Mouse (Mus musculus) CH12.LX (cell line): ENCODE data around the gene Ptgdr2.

Experiments used
- CHD1 ChIP-seq: IDR thresholded peaks from 2 replicates; pipeline ENCODE4 v1.6.1; 2012; ENCODE audit warnings: low read depth, low read length, improper control_type of control experiment, inconsistent platforms
- CHD2 ChIP-seq: IDR thresholded peaks from 2 replicates; pipeline ENCODE4 v1.6.1; 2011; ENCODE audit warnings: low read length, improper control_type of control experiment
- CTCF ChIP-seq, 2 experiments: IDR thresholded peaks in 1 of 2; conservative IDR thresholded peaks in 1 of 2; 2 replicates each; pipeline ENCODE4 v1.5.1; 2011 to 2012; ENCODE audit warnings: low read depth in 2 of 2, low read length in 2 of 2, improper control_type of control experiment in 1 of 2, inconsistent platforms in 1 of 2, mild to moderate bottlenecking in 1 of 2, moderate library complexity in 1 of 2
- EP300 ChIP-seq: IDR thresholded peaks from 2 replicates; pipeline ENCODE4 v1.6.1; 2011; ENCODE audit warnings: low read length, improper control_type of control experiment
- KAT2A ChIP-seq: IDR thresholded peaks from 2 replicates; pipeline ENCODE4 v1.6.1; 2012; ENCODE audit warnings: low read length, improper control_type of control experiment, inconsistent platforms; ENCODE audit not compliant: insufficient replicate concordance
- MAX ChIP-seq: IDR thresholded peaks from 2 replicates; pipeline ENCODE4 v1.6.1; 2011; ENCODE audit warnings: low read length, improper control_type of control experiment
- TCF12 ChIP-seq: IDR thresholded peaks from 2 replicates; pipeline ENCODE4 v1.6.1; 2014; ENCODE audit warnings: low read depth, mild to moderate bottlenecking, inconsistent platforms, low read length, improper control_type of control experiment
- ZC3H11A ChIP-seq: IDR thresholded peaks from 2 replicates; pipeline ENCODE4 v1.6.1; 2012; ENCODE audit warnings: low read depth, mild to moderate bottlenecking, inconsistent platforms, low read length, improper control_type of control experiment
- ZKSCAN1 ChIP-seq: IDR thresholded peaks from 2 replicates; pipeline ENCODE4 v1.6.1; 2012; ENCODE audit warnings: low read depth, inconsistent platforms, low read length, improper control_type of control experiment, borderline replicate concordance

DNA sequence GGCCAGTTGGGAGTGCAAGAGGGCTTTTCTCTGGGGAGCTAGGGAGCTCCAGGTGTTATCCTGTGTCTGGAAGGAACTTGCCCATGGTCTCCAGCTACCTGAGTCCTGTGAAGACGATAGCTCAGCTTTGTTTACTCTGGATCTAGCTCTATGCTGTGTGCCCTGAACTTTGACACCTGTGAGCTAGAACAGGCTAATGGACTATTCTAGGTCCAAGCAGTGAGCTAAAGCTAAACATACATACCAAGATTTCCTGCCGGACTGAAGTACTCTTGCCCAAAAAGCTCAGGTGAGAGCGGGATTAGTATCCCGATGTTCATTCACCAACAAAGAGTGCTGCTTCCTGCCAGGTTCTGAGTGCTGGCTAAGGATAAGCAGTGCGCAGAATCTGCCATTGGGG, 32.4 kb upstream of the Ptgdr2 start:
- TF ChIP-seq EP300: no peak
- TF ChIP-seq ZKSCAN1: no peak
- TF ChIP-seq MAX: no peak
- TF ChIP-seq TCF12: no peak
- TF ChIP-seq CHD1: no peak
- no peak for TF ChIP-seq KAT2A
- no peak for TF ChIP-seq CHD2
- no peak for TF ChIP-seq CTCF (conservative IDR thresholded peaks at IDR 0.05 in 1 of 2, IDR thresholded peaks at IDR 0.05 in 1 of 2; ENCODE audit: low read depth in 2 of 2, low read length in 2 of 2)
- no peak for TF ChIP-seq ZC3H11A
